Mouse (Mus musculus): ENCODE measurements around the gene Gas8. TPM values are rescaled to one million over a fixed set of nuclear protein-coding genes. Genes with fewer than 3 reads are reported as not detected.
"Not testable (repeated sequence)": the region's sequence is repeated elsewhere in the genome, so short reads cannot be mapped to it uniquely, and the experiment has no call there.

The Gas8 gene
- total RNA-seq, 2 experiments from 2014 or later, result 11.0 to 12.9 TPM

- peak; percentile 40 for DNase-seq
Observed at GRCm38 (mm10) chr8:123514781-123515539, 3.7 kb upstream of the Gas8 start, which contains the start of gene Dbndd1. Gene Dbndd1 (minus strand): TSS chr8:123515463.

- no peak for DNase-seq
Observed at GRCm38 (mm10) chr8:123515540-123515897, 3.1 kb upstream of the Gas8 start.

GRCm38 (mm10) chr8:123516596-123516995 lies 2.0 kb upstream of the Gas8 start:
- peak; percentile 79 for DNase-seq

- DNase-seq, result no peak
Observed at GRCm38 (mm10) chr8:123518172-123518571, 462 bp upstream of the Gas8 start.

- not testable (repeated sequence) for DNase-seq
Observed at GRCm38 (mm10) chr8:123520048-123520447, 1.4 kb downstream of the Gas8 start.

GRCm38 (mm10) chr8:123527720-123528489 lies 9.3 kb downstream of the Gas8 start:
- no peak for DNase-seq

GRCm38 (mm10) chr8:123536242-123536989 lies 17.8 kb downstream of the Gas8 start:
- no peak for DNase-seq

GRCm38 (mm10) chr8:123536990-123537380 lies 18.4 kb downstream of the Gas8 start:
- no peak for DNase-seq

- not testable (repeated sequence) for DNase-seq
Observed at GRCm38 (mm10) chr8:123537641-123538040, 19.0 kb downstream of the Gas8 start.

GRCm38 (mm10) chr8:123564221-123564620 lies 45.6 kb downstream of the Gas8 start:
- DNase-seq, result not testable (repeated sequence)

- peak; percentile 15 for DNase-seq
Observed at GRCm38 (mm10) chr8:123575386-123575785, 56.8 kb downstream of the Gas8 start.

Other genes starting within 250 kb of the Gas8 start
- 10 to 100 TPM in 1 of 2 experiments, 1 to 10 TPM in 1; 7.7 to 10.6 TPM for gene Fanca, start 200.3 kb upstream of the Gas8 start, total RNA-seq (2021)
- gene Spire2, start 186.1 kb upstream of the Gas8 start, total RNA-seq (2021), result 1 to 10 TPM; 2.0 to 2.5 TPM
- 100 to 1,000 TPM; 177 TPM for gene Tcf25, start 145.1 kb upstream of the Gas8 start, total RNA-seq (2021)
- not detected for gene Mc1r, start 111.7 kb upstream of the Gas8 start, total RNA-seq (2021)
- gene Tubb3, start 107.4 kb upstream of the Gas8 start, total RNA-seq (2021), result 10 to 100 TPM; 29.3 to 74.9 TPM
- gene Def8, start 95.3 kb upstream of the Gas8 start, total RNA-seq (2021), result 10 to 100 TPM; 33.2 to 40.3 TPM
- gene Afg3l1, start 40.9 kb upstream of the Gas8 start, total RNA-seq (2021), result 10 to 100 TPM; 66.9 to 70.8 TPM
- under 1 TPM; 0.60 to 0.73 TPM for gene Dbndd1, start 3.4 kb upstream of the Gas8 start, total RNA-seq (2021)
- 10 to 100 TPM; 42.8 to 48.5 TPM for gene Rhou, start 135.1 kb downstream of the Gas8 start, total RNA-seq (2021)